Mouse (Mus musculus): Measurements from ENCODE around the gene Gmcl1.

The Gmcl1 gene

GRCm38 (mm10) chr6:86733183-86733876 is at the start of gene Gmcl1:
TSS of gene Gmcl1 (minus strand) at chr6:86733383.
- DNase-seq (ENCODE audit: low read depth in 2 of 2, low spot score in 2 of 2): peak; percentile 92

DNA sequence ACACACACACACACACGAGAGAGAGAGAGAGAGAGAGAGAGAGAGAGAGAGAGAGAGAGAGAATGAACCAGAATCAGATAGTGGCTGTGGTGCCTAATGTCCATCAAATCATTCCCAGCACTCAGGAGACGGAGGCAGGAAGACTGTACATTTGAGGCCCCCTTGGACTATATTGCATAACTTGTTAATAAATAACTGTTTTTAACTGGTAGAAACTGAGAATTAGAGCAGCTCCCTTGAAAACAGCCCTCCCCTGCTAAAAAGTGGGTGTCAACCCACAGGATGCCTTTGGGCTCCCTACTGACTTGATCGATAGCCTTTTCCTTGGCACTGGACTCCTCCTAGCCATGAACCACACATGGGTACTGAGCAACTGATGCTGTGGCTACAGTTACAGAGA is 49.2 kb upstream of the Gmcl1 start:
- no peak for DNase-seq (ENCODE audit: low read depth in 2 of 2, low spot score in 2 of 2)

DNA sequence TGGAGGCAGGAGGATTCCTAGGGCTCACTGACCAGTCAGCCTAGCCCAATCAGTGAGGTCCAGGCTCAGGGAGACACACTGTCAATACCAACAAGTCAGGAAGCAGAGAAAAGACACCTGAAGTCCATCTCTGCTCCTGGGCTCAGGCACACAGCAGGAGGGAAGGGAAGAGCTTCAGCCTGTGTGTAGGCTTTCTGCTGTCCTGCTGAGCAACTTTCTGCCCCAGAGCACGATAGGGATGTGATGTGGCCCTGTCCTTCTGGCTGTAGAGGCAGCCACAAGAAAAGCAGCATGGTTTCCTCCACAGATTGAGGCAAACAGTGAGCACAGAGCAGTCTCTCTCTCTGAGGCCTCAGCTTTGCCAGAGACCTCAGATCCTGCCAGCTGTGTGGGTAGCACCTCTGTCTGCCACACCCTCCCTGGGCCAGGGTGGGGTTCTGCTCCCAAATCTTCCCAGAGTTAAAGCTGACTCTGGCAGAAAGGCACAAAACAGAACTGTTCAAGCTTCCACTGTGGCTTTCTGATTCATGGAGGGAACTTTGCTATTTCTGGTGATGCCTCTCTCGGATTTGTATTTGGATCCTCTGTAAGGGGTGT is 48.3 kb upstream of the Gmcl1 start:
- DNase-seq (ENCODE audit: low read depth in 2 of 2, low spot score in 2 of 2): no peak

- DNase-seq (ENCODE audit: low read depth in 2 of 2, low spot score in 2 of 2): no peak
Measured at GRCm38 (mm10) chr6:86778910-86779594, 45.9 kb upstream of the Gmcl1 start.

GRCm38 (mm10) chr6:86777181-86777580 is 44.0 kb upstream of the Gmcl1 start:
- DNase-seq (ENCODE audit: low read depth in 2 of 2, low spot score in 2 of 2): no peak

GRCm38 (mm10) chr6:86776706-86777071 is 43.5 kb upstream of the Gmcl1 start:
- DNase-seq (ENCODE audit: low read depth in 2 of 2, low spot score in 2 of 2): no peak

GRCm38 (mm10) chr6:86776001-86776705 is 43.0 kb upstream of the Gmcl1 start:
- no peak for DNase-seq (ENCODE audit: low read depth in 2 of 2, low spot score in 2 of 2)

GRCm38 (mm10) chr6:86774937-86775336 is 41.8 kb upstream of the Gmcl1 start:
- no peak for DNase-seq (ENCODE audit: low read depth in 2 of 2, low spot score in 2 of 2)

GRCm38 (mm10) chr6:86773830-86774229 is 40.6 kb upstream of the Gmcl1 start:
- DNase-seq (ENCODE audit: low read depth in 2 of 2, low spot score in 2 of 2): no peak

- no peak for DNase-seq (ENCODE audit: low read depth in 2 of 2, low spot score in 2 of 2)
Measured at GRCm38 (mm10) chr6:86772631-86773030, 39.4 kb upstream of the Gmcl1 start.

GRCm38 (mm10) chr6:86768938-86769337 is 35.8 kb upstream of the Gmcl1 start:
- DNase-seq (ENCODE audit: low read depth in 2 of 2, low spot score in 2 of 2): no peak

DNA sequence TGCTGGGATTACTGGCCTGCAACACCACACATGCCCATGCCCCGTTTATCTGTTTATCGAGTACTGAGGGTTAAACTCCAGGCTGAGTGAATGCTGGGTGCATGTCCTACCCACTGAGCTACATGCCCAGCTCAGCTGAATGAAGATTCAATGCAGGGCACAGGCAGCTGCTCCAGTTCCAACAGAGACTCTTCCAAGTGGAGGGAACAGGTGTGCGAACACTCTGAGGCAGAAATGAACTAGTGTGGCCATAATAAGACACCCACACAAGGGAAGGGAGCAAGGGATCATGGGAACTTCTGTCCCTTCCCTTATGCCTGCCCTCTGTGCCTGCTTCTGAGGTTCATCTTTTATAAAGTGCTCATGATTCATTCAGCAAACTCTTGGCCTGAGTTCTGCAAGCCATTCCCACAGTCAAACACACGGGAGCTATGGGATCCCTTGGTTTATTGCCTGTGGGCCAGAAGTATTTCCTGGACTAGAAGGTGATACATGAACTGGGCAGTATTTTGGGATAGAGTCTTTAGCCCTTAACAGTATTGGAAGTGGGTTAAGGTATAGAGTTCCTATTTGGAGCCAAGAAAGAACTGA is 35.1 kb upstream of the Gmcl1 start:
- DNase-seq (ENCODE audit: low read depth in 2 of 2, low spot score in 2 of 2): no peak

DNA sequence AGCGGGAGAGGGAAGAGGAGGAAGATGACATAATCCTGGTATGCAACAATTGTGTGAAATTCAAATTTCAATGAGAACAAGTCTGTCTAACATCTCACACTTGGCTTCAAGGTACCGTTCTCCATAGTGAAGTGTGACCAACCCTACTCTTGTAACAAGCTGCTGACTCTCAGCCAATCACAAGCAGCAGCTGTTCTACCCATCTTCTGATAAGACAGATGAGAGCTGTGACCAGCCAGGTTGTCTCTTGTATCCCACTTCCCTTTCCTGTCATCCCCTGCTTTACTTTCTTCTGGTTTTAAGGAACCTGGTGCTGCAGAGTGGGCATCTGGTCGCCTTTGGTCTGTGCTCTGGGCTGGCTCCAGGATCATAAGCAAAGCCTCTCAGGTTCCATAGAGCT is 34.3 kb upstream of the Gmcl1 start:
- no peak for DNase-seq (ENCODE audit: low read depth in 2 of 2, low spot score in 2 of 2)

GRCm38 (mm10) chr6:86765637-86766059 is 32.5 kb upstream of the Gmcl1 start:
- no peak for DNase-seq (ENCODE audit: low read depth in 2 of 2, low spot score in 2 of 2)

GRCm38 (mm10) chr6:86754105-86754863 is 21.1 kb upstream of the Gmcl1 start:
- DNase-seq (ENCODE audit: low read depth in 2 of 2, low spot score in 2 of 2): peak; percentile 8 to 35

DNA sequence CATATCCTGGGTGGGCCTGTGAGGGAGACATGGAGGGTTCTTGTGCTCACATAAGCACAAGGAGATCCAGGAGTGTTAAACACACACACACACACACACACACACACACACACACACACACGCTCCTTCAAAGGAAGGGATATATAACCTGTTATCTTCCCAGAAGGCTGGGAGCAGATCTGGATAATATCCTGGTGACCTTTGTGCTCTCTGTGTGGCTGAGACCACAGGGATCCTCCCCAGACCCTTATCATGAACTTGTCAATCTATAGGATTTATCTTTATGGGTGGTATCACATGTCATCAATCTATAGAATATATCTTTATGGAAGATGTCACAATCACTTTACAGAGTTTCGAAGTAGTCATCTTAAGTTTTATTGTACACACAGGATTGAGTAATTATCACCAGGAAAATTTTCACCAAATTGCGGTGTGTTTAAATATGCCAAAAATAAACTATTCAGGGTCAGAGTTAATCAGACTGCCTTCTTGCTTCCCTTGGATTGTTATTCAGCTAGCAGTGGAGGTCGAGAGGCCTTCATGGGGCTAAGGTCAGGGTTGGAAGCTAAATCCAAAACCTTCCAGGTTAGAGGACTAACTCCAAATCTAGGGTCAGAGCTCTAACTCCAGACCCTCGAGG is 19.8 kb upstream of the Gmcl1 start:
- no peak for DNase-seq (ENCODE audit: low read depth in 2 of 2, low spot score in 2 of 2)

DNA sequence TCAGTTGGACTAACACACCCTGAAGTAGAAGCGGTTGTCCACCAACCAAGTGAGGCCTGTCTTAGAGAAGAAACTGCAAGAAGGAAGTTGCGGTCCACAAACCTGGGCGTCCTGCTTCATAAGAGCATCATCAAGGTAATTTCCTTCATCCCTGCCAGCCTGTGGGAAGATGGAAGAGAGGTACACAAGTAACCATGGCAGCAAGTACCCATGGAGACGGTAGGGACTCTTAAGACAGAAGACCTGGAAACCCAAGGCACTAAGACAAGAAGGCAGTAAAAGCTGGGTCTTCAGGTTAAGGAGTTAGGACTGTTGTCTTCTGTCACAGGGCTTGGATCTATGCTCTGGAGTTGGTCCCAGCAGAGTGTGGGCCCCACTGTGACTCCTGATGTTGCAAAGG is 17.8 kb upstream of the Gmcl1 start:
- no peak for DNase-seq (ENCODE audit: low read depth in 2 of 2, low spot score in 2 of 2)

DNA sequence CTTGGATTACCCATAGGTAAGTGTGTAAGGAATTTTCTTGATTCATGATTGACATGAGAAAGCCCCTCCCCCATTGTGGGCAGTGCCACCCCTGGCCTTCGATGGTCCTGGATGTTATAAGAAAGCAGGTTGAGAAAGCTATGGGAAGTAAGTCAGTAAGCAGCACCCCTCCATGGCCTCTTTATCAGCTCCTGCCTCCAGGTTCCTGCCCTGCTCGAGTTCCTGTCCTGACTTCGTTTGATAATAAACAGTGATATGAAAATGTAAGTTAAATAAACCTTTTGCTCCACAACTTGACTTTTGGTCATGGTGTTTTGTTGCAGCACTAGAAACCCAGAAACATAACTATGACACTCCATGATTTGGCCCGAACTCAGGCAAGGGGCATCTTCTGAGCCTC is 16.6 kb upstream of the Gmcl1 start:
- DNase-seq (ENCODE audit: low read depth in 2 of 2, low spot score in 2 of 2): no peak

DNA sequence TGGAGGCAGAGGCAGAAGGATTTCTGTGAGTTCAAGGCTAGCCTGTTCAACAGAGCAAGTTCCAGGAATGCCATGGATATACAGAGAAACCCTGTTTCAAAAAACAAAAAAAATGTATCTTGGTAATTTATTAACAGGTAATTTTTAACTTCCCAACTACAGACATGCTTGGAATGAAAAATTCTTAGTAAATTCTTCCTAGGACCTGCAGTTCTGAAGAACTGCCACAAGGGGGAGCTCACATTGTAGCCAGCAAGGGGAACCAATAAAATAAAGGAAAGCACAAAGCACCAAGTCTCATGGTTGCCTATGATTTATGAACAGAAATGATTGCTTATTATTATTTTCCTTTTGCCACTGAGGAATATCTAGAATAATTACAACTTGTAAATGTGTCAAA is 14.0 kb upstream of the Gmcl1 start:
- DNase-seq (ENCODE audit: low read depth in 2 of 2, low spot score in 2 of 2): peak; percentile 7 to 40

GRCm38 (mm10) chr6:86740652-86741051 is 7.5 kb upstream of the Gmcl1 start:
- DNase-seq (ENCODE audit: low read depth in 2 of 2, low spot score in 2 of 2): no peak
